Mouse (Mus musculus) erythroblast, embryonic 14.5 days (primary cell): ENCODE data around the gene Zc3h14.

ENCODE experiments used
- GATA1 ChIP-seq: IDR thresholded peaks from 2 replicates; pipeline ENCODE4 v1.6.1; 2012; ENCODE audit warnings: low read length, inconsistent platforms, mixed read lengths
- TAL1 ChIP-seq: IDR thresholded peaks from 3 replicates; pipeline ENCODE4 v1.6.1; 2012; ENCODE audit warnings: low read length, inconsistent platforms, mixed read lengths

DNA sequence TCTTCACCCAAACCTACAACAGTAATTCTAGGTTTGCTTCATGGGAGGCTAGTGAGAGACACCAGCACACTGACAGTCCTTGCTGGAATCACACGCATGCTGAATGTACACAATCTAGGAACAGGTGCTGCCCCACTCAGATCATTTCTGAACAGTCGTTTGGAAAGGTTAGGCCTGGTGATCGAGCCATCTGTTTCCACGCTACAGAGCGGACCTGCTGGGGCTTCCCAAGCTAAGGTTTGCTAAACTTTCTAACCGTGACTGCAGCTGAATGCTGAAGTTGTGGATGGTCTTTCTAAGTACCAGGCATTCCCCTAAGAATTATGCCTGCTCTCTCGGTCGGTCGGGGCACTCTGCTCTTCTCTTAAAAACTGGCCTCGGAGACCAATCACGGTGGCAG is 16.1 kb upstream of the Zc3h14 start:
- TF ChIP-seq TAL1 (no peak), GATA1 (no peak)
